Mouse (Mus musculus) hindlimb bud, embryonic 11.5 days (tissue): Measurements from ENCODE around the gene Ltbp3.

ENCODE experiments used
- DNase-seq: peaks from one replicate; pipeline ENCODE4 v3.0.0-alpha.2; 2012; ENCODE audit warnings: low read depth, low spot score; ENCODE audit errors: extremely low spot score

Ltbp3 gene

GRCm38 (mm10) chr19:5740320-5741317, at the start of gene Ltbp3:
Ltbp3 (plus strand) TSS chr19:5740904.
- no peak for DNase-seq

- DNase-seq = no peak
Observed at GRCm38 (mm10) chr19:5691601-5692000, 49.1 kb upstream of the Ltbp3 start.

- DNase-seq = no peak
Observed at GRCm38 (mm10) chr19:5692086-5692912, 48.4 kb upstream of the Ltbp3 start.

GRCm38 (mm10) chr19:5692913-5693396, 47.7 kb upstream of the Ltbp3 start:
- DNase-seq = no peak

- DNase-seq = no peak
Observed at GRCm38 (mm10) chr19:5693801-5694200, 46.9 kb upstream of the Ltbp3 start.

GRCm38 (mm10) chr19:5695849-5696462, 44.7 kb upstream of the Ltbp3 start:
- no peak for DNase-seq

GRCm38 (mm10) chr19:5704163-5704800, 36.4 kb upstream of the Ltbp3 start, which contains the start of gene Kcnk7:
Kcnk7 (plus strand) TSS chr19:5704367.
- no peak for DNase-seq

- DNase-seq = no peak
Observed at GRCm38 (mm10) chr19:5704801-5705571, 35.7 kb upstream of the Ltbp3 start.

GRCm38 (mm10) chr19:5710068-5710467, 30.6 kb upstream of the Ltbp3 start:
- DNase-seq = no peak

GRCm38 (mm10) chr19:5710581-5710980, 30.1 kb upstream of the Ltbp3 start:
- DNase-seq = no peak

- DNase-seq = no peak
Observed at GRCm38 (mm10) chr19:5711218-5711617, 29.5 kb upstream of the Ltbp3 start.

GRCm38 (mm10) chr19:5711907-5712460, 28.7 kb upstream of the Ltbp3 start:
- DNase-seq = no peak

GRCm38 (mm10) chr19:5713255-5713654, 27.4 kb upstream of the Ltbp3 start:
- DNase-seq = no peak

- DNase-seq = no peak
Observed at GRCm38 (mm10) chr19:5713730-5714129, 27.0 kb upstream of the Ltbp3 start.

GRCm38 (mm10) chr19:5715793-5716688, 24.7 kb upstream of the Ltbp3 start:
- no peak for DNase-seq

- no peak for DNase-seq
Observed at GRCm38 (mm10) chr19:5716955-5717354, 23.7 kb upstream of the Ltbp3 start.

- DNase-seq = no peak
Observed at GRCm38 (mm10) chr19:5721233-5721632, 19.5 kb upstream of the Ltbp3 start.

GRCm38 (mm10) chr19:5722848-5723425, 17.8 kb upstream of the Ltbp3 start:
- DNase-seq = no peak
